Mouse (Mus musculus) naive thymus-derived CD4-positive, alpha-beta T cell, adult 2 months (primary cell): Measurements from ENCODE around the gene Treml4.

Source experiments
- DNase-seq: peaks from one replicate; pipeline ENCODE4 v3.0.0-alpha.2; 2011; ENCODE audit warnings: low read depth

The Treml4 gene

GRCm38 (mm10) chr17:48274885-48275284 is 10.8 kb downstream of the Treml4 start:
- DNase-seq, result peak; percentile 90

- no peak for DNase-seq
Measured at GRCm38 (mm10) chr17:48275736-48276135, 11.6 kb downstream of the Treml4 start.

DNA sequence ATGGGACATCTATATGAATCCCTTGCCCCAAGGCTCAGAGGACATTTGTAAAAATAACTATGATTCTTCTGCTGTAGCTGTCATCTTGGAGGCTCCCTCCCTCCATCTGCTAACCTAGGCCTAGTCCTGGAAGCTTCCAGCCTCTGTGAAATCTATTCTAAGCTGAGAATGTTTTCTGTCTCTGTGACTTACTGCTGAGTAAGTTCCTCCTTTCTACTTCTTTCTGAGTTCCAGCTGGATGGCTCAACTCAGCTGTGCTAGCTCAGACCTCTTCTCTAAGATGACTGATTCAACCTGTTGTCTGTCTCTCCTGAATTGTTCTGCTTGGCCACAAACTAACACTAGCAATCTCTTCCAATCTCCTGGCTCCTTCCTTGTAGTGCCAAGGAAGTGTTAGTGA is 14.3 kb downstream of the Treml4 start:
- DNase-seq, result no peak

DNA sequence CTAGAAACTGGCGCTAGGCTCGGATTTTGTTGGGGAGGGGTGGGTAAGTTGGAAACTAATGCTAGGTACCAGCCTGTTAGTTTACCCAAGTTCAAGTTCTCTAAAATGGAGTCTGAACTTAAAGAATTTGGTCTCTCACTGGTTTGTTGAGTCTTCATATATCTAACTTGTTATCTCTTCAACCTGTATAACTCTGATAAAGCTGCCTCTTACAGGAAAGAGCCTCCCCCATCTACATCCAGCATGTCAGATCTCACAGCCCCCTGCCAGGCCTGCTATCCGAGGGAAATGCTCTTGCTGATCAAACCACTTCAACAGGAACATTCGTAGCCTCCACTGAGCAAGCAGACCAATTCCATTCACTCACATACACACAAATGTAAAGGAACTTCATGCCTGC is 14.9 kb downstream of the Treml4 start:
- no peak for DNase-seq

DNA sequence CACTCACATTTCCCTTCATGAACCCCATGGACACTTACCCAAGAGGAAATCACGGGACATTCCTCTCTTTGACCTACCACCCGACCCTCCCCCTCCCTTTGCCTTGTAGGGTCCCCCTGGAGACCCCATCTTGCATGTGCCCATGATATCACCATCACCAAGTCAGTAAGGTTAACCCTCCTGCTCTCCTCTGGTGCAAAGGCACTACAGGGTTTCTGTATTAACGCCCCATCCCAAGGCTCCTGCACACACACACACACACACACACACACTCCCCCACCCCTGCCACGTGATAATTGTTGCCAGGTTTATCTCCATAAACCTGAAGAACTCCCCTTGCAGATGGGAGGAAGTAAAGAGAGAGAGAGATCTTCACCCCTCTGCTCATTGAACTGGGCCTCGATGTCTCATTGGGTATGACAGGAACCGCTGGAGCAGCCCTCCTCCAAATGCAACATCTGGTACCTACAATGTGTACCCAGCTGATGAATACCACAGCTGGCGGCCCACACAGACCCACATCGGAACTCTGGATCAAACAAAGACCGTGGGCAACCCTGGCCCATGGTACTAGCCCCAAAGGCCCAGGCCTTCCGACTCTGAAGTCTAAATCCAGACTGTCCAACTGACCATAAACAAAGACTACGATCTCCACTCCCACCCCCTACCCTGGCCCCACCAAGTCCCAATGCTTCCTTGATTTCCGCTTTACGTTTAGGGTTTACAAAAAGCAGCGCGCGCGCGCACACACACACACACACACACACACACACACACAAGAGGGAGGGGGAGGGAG is 17.0 kb downstream of the Treml4 start:
- DNase-seq, result peak; percentile 40

DNA sequence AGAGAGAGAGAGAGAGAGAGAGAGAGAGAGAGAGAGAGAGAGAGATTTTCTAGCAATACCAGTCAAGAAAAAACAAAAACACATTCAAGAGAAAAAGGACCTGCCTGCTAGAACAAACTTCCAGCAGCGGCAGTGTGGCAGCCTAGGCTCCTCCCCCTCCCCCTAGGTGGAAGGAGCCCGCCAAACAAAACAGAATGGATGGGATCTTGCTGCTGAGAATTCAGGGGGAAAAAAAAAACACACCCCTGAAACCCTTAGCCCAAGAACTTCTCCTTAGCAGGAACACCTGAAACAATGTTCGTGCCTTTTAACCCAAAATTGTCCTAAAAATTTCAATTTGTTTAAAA is 17.6 kb downstream of the Treml4 start:
- DNase-seq, result no peak

DNA sequence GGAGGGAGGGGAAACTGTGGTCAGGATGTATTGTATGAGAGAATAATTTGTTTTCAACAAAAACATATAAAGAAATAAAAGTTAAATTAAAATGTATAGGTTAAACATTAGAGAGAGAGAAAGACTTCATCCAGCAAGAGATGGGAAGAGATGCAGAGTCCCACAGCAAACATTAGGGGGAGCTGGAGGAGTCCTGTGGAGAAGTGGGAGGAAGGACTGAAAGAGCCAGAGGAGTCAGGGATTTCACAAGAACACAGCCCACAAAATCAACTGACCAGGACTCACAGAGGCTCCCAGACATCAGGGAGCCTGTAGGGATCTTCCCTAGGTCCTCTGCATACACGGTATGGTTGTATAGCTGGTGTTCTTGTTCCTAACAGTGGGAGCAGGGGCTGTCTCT is 22.7 kb downstream of the Treml4 start:
- no peak for DNase-seq

DNA sequence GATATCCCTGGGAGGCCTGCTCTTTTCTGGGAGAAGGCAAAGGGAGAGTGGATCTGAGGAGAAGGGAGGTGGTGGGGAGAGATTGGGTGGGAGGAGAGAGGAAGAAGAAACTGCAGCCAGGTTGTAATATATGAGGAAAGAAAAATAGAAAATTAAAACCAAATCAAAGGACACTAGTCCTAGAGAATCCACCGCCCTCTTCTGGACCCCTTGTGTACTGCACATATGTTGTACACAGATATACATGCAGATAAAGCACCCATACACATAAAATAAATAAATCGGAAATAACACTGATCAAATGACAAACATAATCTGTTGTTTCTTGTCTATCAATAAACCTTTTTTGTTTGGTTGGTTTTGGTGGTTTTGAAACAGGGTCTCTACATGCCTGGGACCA is 23.2 kb downstream of the Treml4 start:
- peak; percentile 53 for DNase-seq

GRCm38 (mm10) chr17:48293500-48294194 is 29.6 kb downstream of the Treml4 start:
- DNase-seq, result peak; percentile 61

DNA sequence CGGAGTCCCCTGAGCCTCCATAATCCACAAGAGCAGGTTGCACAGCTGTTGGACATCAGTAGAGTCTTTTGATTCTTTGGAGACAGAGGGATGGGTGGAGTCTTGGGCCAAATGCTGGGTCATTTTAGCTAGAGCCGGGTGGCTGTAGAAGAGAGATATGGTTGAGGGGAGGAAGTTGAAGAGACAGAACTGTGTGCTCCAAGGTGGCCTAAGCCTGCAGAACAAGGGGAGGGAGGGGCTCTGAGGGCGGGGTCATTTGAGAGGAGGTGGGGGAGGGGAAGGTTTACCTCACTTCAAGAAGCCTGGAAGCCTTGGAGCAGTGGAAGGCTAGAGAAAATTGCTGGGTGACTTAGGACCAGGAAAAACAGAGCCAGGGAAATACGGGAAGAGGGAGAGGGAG is 35.1 kb downstream of the Treml4 start, which contains the start of gene Treml2:
Gene Treml2 (plus strand): TSS at position 296 of the 400 bp plus-strand sequence.
- DNase-seq, result peak; percentile 57

DNA sequence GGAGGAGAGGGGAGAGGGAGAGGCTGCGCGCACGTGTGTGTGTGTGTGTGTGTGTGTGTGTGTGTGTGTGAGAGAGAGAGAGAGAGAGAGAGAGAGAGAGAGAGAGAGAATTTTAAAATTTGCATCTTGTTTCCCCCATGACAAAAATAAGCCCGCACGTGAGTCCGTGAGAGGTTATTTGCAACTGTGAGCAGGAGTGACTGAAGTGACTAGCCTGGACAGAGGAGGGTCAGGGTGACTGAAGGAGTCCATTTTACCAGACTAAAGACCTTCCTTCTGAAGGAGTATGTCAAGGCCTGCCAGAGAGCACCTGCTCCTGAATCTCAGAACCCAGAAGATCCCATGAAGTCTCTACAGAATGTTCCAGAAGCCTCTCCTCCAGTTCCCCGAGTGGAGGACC is 35.7 kb downstream of the Treml4 start:
- peak; percentile 61 for DNase-seq

- peak; percentile 70 for DNase-seq
Measured at GRCm38 (mm10) chr17:48300199-48300598, 36.1 kb downstream of the Treml4 start.

- DNase-seq, result peak; percentile 70
Measured at GRCm38 (mm10) chr17:48300861-48301260, 36.8 kb downstream of the Treml4 start.

DNA sequence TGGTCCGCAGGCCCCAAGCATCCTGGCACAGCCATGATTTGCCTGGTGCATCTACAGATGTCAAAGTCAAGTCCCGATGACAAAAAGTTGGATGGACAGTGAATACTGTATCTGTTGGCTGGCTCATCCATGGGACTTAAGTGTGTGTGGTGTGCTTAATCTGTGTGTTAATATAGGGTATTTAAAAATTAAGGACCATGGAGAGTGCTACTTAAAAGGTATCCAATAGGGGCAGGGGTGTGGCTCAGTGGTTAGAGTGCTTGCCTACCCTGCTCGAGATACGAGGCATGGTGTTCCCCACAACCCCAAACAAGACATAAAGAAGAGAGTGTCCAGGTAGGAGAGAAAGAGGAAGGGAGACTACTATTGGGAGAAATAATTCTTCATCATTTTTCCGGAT is 37.7 kb downstream of the Treml4 start:
- no peak for DNase-seq

DNA sequence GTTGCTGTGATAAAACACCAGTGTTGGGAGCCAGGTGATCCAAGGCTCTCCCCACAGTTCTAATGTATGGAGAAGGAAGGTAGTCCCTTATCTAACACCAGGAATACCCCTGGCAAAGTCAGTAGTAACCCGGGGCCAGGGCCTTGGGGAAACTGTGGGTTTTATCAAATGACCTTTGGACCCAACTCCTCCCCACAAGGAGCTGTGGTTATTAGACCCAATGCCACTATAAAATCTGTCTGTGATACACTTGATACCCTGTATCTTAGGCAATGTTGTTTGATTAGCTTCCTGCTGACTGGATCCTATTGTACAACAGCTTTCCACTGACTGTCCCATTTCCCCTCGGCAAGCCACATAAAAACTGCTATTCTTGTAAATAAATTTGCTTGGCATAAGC is 48.0 kb downstream of the Treml4 start:
- DNase-seq, result no peak

DNA sequence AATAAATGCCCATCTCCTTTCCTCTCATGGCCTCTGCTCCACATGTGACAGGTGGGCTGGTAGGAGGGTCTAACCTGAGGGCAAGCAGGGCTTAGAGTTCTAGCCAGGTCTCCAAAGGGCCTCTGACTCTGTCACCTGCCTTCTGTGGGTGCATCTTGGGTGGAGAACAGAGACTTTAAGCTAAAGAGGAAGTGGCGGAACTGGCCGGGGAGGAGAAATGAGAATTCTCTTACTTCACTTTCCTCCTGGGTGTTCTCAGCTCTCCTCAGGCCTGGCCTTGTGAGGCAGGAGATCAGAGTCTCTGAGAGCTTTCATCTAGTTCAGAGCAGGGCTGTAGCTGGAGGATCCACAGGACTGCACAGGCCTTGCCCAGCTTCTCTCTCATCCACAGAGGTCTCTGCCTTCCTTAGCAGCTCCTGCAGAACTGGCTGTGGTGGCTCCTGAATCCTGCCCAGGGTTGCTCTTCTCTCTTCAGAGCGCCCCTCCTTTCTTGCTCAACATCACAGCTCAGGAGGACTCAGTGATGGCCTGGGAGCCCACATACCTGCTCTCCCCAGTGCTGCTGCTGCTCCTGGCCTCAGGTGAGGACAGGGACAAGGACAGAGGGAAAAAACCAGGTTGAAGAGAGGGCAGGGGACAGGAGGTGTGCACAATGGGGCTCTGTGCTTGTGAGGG is 51.9 kb downstream of the Treml4 start, which contains the start of gene B430306N03Rik:
Gene B430306N03Rik (plus strand): TSS at position 237 of the 675 bp plus-strand sequence.
- peak; percentile 40 for DNase-seq

GRCm38 (mm10) chr17:48318686-48319085 is 54.6 kb downstream of the Treml4 start:
- peak; percentile 56 for DNase-seq

DNA sequence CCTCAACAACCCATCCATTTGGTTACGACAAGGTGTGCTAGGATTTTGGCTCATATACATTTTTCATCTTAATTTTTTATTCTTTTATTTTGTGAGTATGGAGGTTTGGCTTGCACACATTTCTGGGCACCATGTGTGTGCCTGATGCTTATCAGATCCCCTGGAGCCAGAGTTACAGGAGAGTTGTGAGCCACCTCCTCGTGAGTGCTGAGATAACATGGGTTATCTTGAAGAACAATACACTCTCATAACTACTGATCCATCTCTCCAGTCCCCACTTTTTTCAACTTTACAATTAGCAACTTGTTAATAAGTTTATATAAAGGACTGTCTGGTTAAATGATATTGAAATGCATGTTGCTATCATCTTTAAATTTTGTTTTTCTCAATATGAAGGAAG is 57.2 kb downstream of the Treml4 start:
- DNase-seq, result no peak

GRCm38 (mm10) chr17:48323236-48323635 is 59.1 kb downstream of the Treml4 start:
- DNase-seq, result no peak

- DNase-seq, result no peak
Measured at GRCm38 (mm10) chr17:48324258-48324657, 60.2 kb downstream of the Treml4 start.
